Mouse (Mus musculus) gastrocnemius, postnatal 4 days (tissue): ENCODE measurements around the gene Mea1. TPM values are rescaled to one million over a fixed set of nuclear protein-coding genes. Genes with fewer than 3 reads are reported as not detected.

ENCODE experiments used
- DNase-seq, 2 experiments: peaks; one replicate each; pipeline ENCODE4 v3.0.0; 2021 to 2022; ENCODE audit warnings: low spot score in 2 of 2, mixed read lengths in 2 of 2
- long read RNA-seq, 2 experiments: library from polyadenylated mRNA; stranded (forward); transcript quantifications; one replicate each; pipeline ENCODE4 v2.0.0; 2021
- total RNA-seq, 2 experiments: library from RNA; stranded (reverse); gene quantifications; 2 replicates each; pipeline ENCODE4 v1.2.3; 2021

Mea1 gene
- 10 to 100 TPM; 72.3 to 75.8 TPM for total RNA-seq
- long read RNA-seq, experiment 1, transcript Mea1-206 (4 exons, 945 nt): major isoform, 28 of 50 reads
- long read RNA-seq, experiment 1, partial matches to known transcripts: 0 of 50 reads
- long read RNA-seq, experiment 1, other reads (novel, unspliced or antisense): 18 of 50 reads
- long read RNA-seq, experiment 2, transcript Mea1-205 (3 exons, 757 nt): minor isoform, 8 of 50 reads
- long read RNA-seq, experiment 2, transcript Mea1-206 (4 exons, 945 nt): major isoform, 22 of 50 reads
- long read RNA-seq, experiment 2, partial matches to known transcripts: 0 of 50 reads
- long read RNA-seq, experiment 2, other reads (novel, unspliced or antisense): 16 of 50 reads

DNA sequence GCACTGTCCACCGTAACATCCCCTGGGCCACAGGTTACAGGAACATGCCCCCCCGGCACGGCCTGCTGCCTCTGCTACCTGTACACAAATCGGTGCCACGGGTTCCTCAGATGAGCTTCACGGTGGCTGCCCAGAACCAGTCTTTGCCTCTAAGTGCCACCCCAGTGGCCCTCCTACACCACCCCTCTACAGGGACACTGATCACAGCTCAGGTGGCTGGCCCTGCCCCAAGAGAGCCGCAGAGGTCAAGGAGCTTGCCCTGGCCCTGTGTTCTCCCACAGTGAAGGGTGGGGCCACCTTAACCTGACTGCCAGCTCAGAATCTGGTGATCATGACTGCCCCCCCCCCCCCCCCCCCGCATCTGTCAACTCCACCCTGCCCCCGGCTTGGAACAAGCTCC, at the start of gene Mea1:
TSS of gene Mea1 (plus strand) at position 378 of the 400 bp plus-strand sequence.
- no peak for DNase-seq

DNA sequence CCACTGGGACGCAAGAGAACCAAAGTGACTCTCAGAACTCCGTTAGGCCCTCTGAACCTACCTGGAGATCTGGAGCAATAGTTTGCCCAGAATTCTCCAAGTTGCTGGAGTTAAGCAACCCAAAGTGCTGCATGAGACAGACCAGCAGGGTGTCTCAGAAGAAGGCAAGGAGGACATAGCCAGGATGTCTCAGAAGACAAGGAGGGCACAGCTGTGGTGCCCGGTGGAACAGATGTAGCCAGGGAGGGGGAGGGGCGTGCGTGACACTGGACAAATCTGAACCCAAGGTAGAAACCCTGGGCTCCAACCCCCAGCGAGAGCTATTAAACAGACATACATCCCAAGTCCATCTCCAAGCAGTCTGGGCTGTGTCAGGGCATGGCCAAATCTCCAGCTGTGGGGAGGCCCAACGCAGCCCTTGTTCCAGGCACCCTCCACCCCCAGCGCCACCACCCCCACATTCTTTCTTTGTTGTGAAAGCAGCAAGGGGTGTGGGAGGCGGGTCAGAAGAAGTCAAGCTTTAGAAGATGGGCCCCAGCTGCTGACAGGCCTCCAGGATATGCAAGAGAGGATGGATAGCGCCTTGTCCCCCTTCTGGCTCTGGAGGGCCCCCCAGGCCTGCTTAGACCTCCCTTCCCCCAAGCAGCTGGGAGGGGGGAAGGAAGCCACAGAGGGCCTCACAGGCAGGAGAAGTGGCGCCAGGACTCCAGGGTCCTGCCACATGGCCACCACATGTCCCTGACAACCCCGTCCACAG, 48.7 kb upstream of the Mea1 start:
- DNase-seq: peak; percentile 44 to 64

GRCm38 (mm10) chr17:46636831-46637523, 41.6 kb upstream of the Mea1 start:
- peak; percentile 52 to 71 for DNase-seq

GRCm38 (mm10) chr17:46639929-46640328, 38.7 kb upstream of the Mea1 start:
- no peak for DNase-seq

DNA sequence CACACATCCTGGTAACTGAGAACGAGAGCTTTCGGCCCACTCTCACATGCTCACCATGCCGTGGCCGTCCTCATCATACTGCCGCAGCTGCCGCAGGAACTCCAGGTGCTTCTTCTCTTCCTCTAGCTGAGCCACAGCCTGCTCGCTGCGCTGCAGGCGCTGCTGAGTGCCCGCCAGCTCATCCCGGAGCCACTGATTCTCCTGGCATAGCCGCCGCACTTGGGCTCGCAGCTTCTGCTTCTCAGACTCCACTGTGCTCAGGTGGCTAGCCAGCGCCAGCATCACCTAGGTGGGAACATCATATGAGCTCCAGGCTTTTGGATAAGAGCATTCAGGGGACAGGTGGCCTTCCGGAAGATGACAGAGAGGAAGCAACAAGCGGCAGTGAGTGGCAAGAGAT, 36.5 kb upstream of the Mea1 start:
- DNase-seq: no peak

DNA sequence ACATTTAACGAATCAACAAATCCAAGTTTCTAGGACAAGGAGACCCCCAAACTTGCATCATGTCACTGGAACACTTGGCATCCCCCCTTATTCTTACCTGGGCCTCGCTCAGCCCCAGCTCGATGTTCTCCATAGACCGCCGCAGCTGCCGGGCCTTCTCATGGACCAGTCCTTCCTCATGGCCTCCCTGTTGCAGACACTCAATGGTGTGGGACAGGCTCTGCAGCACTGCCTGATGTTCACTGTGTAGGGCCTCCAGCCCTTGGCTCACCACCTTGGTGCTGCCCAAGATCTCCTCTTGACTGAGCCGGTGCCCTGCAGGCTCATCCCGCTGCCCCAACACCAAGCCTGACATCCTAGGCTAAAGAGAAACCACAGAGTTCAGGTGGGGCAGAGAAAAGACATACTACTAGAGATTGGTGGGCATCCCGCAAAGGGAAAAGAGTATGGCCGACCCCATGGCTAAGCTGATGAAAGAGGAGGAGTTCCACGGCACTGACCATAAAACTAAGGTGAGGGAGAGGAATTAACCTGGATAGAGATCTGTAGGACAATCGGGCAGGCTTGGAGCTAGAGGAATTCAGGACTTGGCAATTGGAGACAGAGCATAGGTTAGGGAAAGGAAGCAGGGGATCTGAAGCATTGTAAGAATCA, 34.3 kb upstream of the Mea1 start:
- no peak for DNase-seq

GRCm38 (mm10) chr17:46644916-46645475, 33.6 kb upstream of the Mea1 start:
- no peak for DNase-seq

DNA sequence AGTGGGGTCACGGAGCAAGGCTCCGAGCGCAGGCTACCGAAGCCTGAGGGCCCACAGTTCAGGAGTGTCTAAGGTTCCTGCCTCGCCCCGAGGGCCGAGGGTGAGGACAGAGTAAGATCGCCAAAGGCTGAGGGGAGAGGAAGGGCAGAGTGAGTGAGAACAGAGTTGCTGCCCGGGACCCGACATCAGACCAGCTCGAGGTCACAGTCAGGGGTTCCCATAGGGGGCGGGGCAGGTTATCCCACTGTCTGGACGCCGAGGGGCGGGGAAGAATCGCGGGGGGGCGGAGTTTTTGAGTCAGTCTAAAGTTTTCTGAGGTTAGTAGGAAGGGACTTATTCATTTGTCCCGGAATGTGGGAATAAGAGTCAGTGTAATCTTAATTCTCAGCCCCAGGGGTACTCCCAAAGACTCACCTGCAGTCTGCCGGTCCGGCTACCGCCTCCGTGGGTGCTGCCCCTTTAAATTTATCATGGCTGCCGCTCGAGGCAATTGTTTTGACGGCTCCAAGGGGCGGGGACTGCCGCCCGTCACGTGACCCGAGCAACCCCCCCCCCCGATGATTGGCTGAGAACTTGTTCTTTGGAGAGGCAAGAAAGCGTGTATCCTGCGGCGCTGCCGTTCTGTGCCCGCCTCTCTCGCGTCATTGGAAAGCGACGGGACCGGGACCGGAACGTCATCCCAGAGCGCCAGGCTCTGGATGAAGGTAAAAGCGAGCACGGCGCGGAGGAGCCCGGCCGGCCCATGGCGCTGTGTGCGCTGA, 32.9 kb upstream of the Mea1 start, which contains the start of the genes Klc4 and Mrpl2:
TSS of gene Klc4 (minus strand) at position 462 of the 761 bp plus-strand sequence.
TSS of gene Mrpl2 (plus strand) at position 669 of the 761 bp plus-strand sequence.
- DNase-seq: peak; percentile 95 to 98

GRCm38 (mm10) chr17:46646322-46646662, 32.3 kb upstream of the Mea1 start:
- no peak for DNase-seq

DNA sequence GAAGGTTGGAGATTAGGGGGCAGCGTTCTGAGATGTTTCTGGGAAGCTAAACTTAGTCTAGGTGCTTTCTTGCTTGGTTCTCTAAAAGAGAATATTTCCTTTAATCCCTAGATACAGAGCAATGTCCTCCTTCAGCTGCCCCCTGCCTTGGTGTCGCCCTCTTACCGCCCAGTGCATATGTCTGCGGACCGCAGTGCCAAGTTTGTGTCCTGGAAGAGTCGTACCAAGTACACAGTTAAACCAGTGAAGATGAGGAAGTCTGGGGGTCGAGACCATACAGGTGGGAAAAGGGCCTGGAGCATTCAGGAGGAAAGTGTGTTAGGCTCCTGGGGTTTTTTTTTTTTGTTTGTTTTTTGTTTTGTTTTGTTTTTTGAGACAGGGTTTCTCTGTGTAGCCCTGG, 31.3 kb upstream of the Mea1 start:
- no peak for DNase-seq

GRCm38 (mm10) chr17:46648436-46648835, 30.2 kb upstream of the Mea1 start:
- DNase-seq: no peak

GRCm38 (mm10) chr17:46649811-46650210, 28.8 kb upstream of the Mea1 start:
- peak in 1 of 2 experiments; percentile 33 for DNase-seq

DNA sequence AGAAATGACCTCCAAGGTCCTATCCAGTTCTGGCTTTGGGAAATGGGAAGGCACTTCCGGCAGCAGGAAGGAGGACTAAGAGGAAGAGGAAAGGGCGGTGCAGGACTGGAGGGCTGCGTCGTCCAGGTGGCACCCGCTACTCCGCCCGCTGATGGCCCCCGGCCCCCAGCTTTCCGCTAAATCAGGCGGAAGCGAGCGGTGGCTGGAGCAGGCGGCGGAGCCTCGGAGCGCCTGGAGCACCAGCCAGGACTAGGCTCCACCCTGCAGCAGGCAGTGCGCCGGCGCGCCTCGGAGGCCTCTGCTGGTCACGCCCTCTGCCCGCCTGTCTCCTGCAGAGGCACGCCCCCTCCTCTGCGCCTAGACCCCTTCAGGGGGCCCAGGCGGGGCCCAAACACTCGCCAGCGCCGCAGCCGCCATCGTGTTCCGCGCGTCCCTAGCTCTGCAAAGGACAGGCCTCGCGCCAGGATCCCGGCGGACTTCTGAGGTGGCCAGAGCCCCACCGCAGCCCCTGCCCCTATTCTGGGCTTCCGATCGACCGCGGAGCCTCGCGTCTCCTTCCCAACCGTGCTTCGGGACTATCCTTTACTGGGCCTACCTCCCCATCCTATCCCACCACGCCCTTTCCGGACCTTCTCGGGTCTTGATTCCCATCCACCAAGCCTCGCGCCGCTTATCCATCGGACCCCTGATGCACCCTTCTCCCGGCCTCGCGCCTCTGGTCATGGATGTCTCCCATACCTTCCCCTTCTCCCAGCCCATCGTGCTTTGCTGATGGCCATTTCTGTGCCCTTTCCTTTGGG, 28.2 kb upstream of the Mea1 start, which contains the start of gene Cul7:
TSS of gene Cul7 (plus strand) at position 106 of the 800 bp plus-strand sequence.
- peak; percentile 88 to 96 for DNase-seq

DNA sequence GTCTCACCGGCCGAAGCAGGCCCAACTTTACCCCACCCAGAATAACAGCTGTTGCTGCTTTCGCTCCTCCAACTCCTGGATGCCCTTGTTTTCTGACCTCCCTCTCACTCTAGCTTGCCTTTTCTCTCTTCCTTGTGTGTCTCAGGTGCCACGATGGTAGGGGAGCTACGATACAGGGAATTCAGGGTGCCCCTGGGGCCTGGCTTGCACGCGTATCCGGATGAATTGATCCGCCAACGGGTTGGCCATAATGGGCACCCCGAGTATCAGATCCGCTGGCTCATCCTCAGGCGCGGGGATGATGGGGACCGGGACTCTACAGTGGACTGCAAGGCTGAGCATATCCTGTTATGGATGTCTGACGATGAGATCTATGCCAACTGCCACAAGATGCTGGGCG, 27.3 kb upstream of the Mea1 start:
- no peak for DNase-seq

- DNase-seq: no peak
These were observed 26.6 kb upstream of the Mea1 start for GRCm38 (mm10) chr17:46651755-46652547.

DNA sequence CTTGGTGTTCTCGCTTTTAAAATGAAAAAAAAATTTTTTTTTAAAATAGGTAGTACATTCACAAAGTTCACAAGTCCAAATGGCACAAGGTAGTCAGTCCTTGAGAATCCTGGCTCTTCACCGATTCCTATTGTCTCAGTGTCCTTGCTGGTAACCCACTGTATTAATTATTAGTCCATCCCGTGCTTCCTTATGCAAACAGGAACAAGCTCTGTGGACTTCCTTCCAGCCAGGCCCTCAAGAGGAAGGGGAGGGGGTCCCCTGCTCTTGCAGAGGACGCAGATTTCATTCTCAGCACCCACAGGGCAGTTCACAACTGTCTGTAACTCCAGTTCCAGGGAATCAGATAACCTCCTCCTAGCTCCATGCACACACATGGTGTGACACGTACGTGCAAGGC, 22.5 kb upstream of the Mea1 start:
- DNase-seq: no peak

- DNase-seq: no peak
These were observed 17.2 kb upstream of the Mea1 start for GRCm38 (mm10) chr17:46661351-46661750.

DNA sequence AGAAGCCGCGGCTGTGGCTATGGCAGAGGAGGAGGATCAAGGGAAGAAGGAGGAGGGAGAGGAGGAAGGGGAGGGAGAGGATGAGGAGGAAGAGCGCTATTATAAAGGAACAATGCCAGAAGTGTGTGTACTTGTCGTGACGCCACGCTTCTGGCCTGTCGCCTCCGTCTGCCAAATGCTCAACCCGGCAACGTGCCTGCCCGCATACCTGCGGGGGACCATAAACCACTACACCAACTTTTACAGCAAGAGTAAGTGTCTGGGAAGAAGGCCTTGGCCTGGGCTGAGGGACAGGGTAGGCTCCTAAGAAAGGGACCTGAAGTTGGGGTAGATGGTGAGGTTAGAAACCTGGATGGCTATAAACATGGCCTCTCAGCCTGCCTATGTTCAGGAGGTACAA, 16.6 kb upstream of the Mea1 start:
- no peak for DNase-seq
